Mouse (Mus musculus) CH12.LX (cell line): ENCODE results near the gene Fpgs.

ENCODE experiments used
- CTCF ChIP-seq, 2 experiments: IDR thresholded peaks in 1 of 2; conservative IDR thresholded peaks in 1 of 2; 2 replicates each; pipeline ENCODE4 v1.5.1; 2011 to 2012; ENCODE audit warnings: low read depth in 2 of 2, low read length in 2 of 2, improper control_type of control experiment in 1 of 2, inconsistent platforms in 1 of 2, mild to moderate bottlenecking in 1 of 2, moderate library complexity in 1 of 2
- EP300 ChIP-seq: IDR thresholded peaks from 2 replicates; pipeline ENCODE4 v1.6.1; 2011; ENCODE audit warnings: low read length, improper control_type of control experiment
- MXI1 ChIP-seq: IDR thresholded peaks from 2 replicates; pipeline ENCODE4 v1.6.1; 2011; ENCODE audit warnings: mild to moderate bottlenecking, low read depth, low read length, improper control_type of control experiment
- NELFE ChIP-seq: IDR thresholded peaks from 2 replicates; pipeline ENCODE4 v1.6.1; 2011; ENCODE audit warnings: low read depth, low read length, improper control_type of control experiment
- POLR2A ChIP-seq: IDR thresholded peaks from 2 replicates; pipeline ENCODE4 v1.6.1; 2011; ENCODE audit warnings: low read depth, mild to moderate bottlenecking, improper control_type of control experiment, low read length
- ZMIZ1 ChIP-seq: IDR thresholded peaks from 2 replicates; pipeline ENCODE4 v1.6.1; 2012; ENCODE audit warnings: low read depth, mild to moderate bottlenecking, inconsistent platforms, low read length, improper control_type of control experiment
- ZNF384 ChIP-seq: IDR thresholded peaks from 2 replicates; pipeline ENCODE4 v1.6.1; 2012; ENCODE audit warnings: low read depth, low read length, improper control_type of control experiment, inconsistent platforms

DNA sequence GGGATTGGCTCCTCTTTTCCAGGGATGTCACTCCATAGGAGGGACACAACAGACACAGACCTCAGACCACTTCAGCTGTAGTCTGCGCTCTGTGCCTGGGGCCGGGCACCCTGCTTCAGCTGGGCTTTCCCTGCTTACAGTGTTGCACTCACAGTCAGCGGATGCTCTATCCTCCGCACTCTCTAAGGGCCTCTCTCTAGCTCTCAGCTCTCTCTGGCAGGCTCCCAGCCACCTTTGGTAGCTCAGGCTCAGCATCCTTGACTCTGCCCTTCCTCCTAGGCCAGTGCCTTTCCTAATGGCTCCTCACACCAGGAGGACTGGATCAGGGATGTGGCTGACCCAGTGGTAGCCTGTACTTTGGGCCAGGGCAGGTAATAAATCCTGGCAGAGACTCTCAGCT is 28.0 kb upstream of the Fpgs start:
- TF ChIP-seq POLR2A: no peak
- no peak for TF ChIP-seq CTCF (conservative IDR thresholded peaks at IDR 0.05 in 1 of 2, IDR thresholded peaks at IDR 0.05 in 1 of 2; ENCODE audit: low read depth in 2 of 2, low read length in 2 of 2)
- no peak for TF ChIP-seq ZNF384
- TF ChIP-seq NELFE: no peak
- TF ChIP-seq EP300: no peak
- no peak for TF ChIP-seq MXI1
- no peak for TF ChIP-seq ZMIZ1
